Mouse (Mus musculus) activated CD4-positive, CD25-positive, alpha-beta regulatory T cell (primary cell): Measurements from ENCODE around the gene Ppp1r15a. TPM values are rescaled to one million over a fixed set of nuclear protein-coding genes. Genes with fewer than 3 reads are reported as not detected.

Experiments used
- polyA plus RNA-seq, 2 experiments: library from polyadenylated mRNA; unstranded; fragments of 100-300 nt; shearing (Covaris generic); gene quantifications; one replicate each; pipeline ENCODE4 v1.2.1; 2017

Ppp1r15a gene
- 10 to 100 TPM; 30.0 to 40.4 TPM for polyA plus RNA-seq

DNA sequence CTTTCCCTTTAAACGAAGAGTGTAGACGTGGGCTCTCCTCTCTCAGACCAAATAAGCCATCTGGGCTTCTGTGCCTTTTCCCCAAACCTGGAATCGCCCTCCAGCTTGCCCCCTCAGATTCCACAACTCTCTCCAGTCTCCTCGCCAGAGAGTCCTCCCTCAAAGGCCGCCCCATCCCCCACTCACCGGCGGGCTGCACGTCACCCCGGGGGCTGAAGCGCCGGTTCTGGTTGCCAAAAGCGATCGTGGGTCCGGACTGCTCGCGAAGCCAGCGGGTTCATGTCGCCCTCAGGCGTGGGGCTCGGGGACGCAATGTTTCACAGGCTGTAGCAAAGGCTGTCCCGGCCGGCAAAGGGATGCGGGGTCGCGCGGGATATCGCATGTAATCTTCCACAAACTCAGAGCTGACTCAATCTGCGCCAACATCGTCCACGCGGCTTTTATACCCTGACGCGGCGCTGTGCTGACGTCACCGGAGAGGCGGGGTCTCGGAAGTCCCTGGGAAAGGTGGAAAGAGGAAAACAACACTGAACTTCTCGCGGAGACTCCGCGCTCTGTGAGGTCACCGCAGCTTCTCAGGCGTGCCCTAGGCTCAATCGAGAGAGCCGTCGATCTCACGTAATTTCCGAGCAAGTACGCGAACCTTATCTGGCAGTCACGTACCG is at the start of gene Ppp1r15a, which contains the start of gene Plekha4:
TSS of gene Ppp1r15a (minus strand) at position 460 of the 665 bp plus-strand sequence.
TSS of gene Plekha4 (plus strand) at position 522 of the 665 bp plus-strand sequence.

DNA sequence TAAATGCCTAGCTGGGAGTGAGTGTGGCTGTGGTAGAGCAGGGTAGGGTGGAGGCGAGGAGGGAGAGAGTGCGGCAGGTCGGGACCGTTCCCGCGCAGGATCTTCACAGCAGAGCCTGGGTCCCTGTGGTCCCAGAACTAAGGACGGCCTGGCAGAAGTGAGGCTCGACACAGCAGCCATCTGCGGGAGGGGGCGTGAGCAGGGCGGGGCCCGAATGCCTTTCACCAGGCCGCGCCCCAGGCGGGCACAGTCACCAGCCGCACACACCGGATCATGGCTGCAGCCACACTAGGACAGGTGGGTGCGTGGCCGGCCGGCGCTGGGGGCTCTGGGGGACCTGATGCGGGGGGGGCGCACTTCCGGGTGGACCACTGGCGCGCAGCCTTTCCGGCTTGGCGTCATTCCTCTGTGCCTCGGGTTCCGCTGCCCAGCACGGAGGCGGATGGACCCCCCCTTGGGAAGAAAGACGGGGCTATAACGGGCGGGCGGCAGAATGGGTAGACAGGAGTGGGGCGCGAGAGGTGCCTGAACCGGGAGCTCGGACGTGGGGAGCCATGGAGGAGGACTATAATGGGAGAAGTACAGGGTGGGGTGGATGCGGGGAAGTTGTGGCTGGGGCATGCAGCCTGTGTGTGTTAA is 44.2 kb upstream of the Ppp1r15a start, which contains the start of gene Bcat2:
TSS of gene Bcat2 (plus strand) at position 51 of the 639 bp plus-strand sequence.

DNA sequence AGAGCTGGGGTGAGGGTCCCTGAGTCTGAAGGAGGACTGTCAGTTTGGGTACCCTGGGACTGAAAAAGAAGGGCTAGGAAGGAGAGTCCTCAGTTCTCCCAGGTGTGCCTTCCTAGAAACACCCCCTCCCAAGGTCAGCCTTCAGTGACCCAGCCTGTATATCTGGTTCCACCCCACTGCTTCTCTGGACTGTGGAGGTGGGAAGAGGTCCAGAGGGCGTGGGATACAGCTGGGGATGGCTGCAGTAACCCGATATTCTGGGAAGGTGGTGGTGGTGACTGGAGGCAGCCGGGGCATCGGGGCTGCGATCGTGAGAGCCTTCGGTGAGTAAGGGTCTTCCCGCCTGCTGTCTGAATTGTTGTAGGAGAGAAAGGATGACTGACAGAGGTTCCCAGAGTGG is 28.7 kb upstream of the Ppp1r15a start, which contains the start of gene Hsd17b14:
TSS of gene Hsd17b14 (plus strand) at position 150 of the 400 bp plus-strand sequence.

DNA sequence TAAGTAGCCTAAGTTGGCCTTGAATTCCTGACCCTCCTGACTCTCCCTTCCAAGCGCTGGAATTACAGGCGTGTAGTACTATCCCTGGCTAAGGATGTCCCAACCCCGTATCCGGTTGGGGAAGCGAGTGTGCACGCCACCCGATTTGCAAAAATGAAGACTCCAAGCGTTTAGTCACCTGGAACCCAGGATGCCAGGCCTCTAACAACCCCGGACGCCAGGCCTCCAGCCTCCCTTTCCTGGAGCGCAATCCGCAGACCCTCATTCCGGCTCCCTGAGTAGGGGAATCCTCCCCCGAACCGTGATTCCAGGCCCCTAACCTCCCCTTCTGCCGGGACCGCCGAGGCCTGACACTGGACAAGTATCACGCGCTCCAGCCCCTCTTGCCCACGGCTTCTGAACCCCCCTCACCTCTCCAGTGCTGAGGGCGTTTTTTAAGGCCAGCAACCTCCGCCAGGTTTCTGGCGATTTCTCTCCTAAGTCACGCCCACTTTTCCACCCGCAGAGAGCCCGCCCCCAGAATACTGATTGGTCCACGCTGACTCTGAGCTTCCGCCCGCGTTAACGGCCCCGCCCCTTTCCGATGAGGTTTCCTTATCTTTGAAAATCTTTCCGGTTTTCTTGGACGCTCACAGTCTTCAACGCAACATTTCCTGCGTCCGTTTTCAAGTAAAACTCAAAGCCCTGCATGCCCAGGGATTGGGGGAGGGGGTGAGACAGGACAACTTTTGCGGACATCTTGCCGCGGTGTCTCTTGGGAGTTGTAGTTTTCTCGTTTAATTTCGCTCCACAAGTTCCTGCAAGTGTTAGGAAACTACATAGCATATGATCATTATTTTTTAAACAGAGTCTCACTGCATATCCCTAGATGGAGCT is 15.9 kb downstream of the Ppp1r15a start, which contains the start of gene Nucb1:
TSS of gene Nucb1 (minus strand) at position 495 of the 876 bp plus-strand sequence.

DNA sequence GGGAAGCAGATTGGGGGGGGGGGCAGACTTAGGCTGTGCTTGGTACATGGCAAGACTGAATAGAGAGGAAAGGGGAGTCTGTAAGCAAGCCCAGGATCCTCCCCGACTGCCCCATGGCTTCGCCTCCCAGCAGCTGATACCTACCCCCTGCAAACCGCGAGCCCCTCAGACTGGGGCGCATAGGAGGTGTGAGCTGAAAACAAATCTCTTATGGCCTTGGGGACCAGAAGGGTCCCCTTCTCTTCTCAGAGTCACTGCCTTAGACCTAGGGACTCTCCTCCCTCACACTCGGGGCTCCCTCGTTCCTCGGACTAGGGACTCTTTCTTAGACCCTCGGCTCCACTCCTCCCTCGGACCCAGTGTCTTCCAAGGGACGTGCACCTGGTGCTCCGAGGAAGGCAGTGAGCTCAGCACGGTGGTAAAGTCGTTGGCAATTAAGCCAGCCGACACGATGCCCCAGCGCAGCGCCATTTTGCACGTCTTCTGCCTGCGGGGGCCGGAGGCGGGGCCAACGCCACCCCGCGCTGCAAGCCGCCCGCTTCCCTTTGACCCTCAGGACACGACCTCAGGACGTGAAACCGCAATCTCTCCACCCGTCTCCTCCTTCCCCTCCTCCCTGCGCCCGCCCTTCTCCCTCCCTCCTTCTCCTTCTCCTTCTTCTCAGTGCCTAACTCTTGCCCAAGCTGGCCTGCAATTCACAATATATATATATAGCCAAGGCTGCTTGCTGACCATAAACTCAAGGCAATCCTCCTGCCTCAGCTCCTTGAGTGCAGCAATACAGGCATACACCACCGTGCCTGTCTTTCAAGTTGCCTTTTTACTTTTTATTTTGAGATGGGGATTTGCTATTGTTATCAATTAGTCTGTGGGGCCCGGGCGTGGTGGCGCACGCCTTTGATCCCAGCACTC is 37.5 kb downstream of the Ppp1r15a start, which contains the start of gene Dhdh:
TSS of gene Dhdh (minus strand) at position 513 of the 912 bp plus-strand sequence.

DNA sequence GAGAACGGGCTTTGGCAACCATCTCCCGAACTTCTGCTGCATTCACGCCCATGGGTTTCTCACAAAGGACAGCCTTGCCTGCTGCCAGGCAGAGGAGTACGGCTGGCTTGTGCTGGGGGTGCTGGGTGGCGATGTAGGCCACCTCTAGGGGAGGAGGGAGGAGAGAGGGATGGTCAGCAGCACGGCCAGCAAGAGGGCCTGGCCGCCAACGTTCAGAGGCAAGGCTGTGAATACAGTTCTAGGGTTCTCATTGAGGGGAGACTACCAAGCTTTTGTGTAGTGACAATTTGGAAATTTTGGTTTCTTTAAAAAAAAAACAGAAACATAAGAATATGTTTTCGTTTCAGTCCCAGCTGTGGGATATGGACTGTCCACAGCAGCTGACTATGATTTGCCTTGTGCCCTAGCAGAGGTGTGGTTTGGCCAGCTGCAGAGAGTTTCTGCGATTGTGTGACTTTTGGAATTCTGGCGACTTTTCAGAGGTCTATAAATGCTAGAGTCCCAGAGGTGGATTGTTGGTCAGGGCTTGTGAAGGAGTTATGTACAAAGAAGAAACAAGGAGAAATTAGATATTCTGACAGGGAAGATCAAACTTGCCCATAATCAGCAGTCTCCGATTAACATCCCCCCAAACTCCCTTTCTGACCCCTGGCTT is 39.2 kb downstream of the Ppp1r15a start, which contains the start of gene Gm45808:
TSS of gene Gm45808 (minus strand) at position 51 of the 655 bp plus-strand sequence.

DNA sequence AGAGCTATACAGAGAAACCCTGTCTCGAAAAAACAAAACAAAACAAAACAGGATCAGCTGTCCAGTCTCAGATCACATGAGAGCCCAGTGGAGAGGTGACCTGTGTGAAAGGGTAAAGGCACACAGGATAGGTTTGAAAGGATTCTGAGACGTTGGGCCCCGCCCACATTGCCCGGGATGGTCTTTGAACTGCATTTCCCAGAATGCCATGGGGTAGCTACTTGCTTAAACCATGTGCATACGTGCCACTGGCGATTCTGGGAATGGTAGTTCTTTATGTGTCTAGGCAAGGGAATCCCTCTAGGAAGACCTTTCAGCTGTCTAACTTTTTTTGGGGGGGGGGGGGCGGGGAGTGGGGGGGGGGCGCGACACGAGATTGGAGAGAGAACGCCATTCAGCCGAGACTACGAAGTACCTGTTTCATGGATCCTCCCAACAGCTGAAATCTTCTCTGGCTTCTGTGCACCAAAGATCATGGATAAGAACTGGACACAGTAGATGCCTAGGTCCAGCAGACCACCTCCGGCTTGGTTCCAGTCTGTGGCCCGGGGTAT is 44.6 kb downstream of the Ppp1r15a start, which contains the start of gene Tulp2:
TSS of gene Tulp2 (plus strand) at position 504 of the 554 bp plus-strand sequence.

Other genes starting within 250 kb of the Ppp1r15a start
- gene Slc6a21, start 248.8 kb downstream of the Ppp1r15a start, polyA plus RNA-seq, result under 1 TPM in 1 of 2 experiments, not detected in 1; 0.28 TPM
- 10 to 100 TPM; 12.2 to 16.1 TPM for gene Trpm4, start 192.5 kb downstream of the Ppp1r15a start, polyA plus RNA-seq
- not detected for gene Hrc, start 191.0 kb downstream of the Ppp1r15a start, polyA plus RNA-seq
- gene Ppfia3, start 159.2 kb downstream of the Ppp1r15a start, polyA plus RNA-seq, result under 1 TPM; 0.12 to 0.16 TPM
- gene Lin7b, start 155.7 kb downstream of the Ppp1r15a start, polyA plus RNA-seq, result under 1 TPM in 1 of 2 experiments, not detected in 1; 0.35 TPM
- gene Snrnp70, start 130.5 kb downstream of the Ppp1r15a start, polyA plus RNA-seq, result 100 to 1,000 TPM; 204 to 218 TPM
- gene Kcna7, start 120.6 kb downstream of the Ppp1r15a start, polyA plus RNA-seq, result not detected
- gene Ntf5, start 112.6 kb downstream of the Ppp1r15a start, polyA plus RNA-seq, result 1 to 10 TPM; 1.2 to 1.4 TPM
- not detected for gene Lhb, start 105.4 kb downstream of the Ppp1r15a start, polyA plus RNA-seq
- gene Gys1, start 91.4 kb downstream of the Ppp1r15a start, polyA plus RNA-seq, result 10 to 100 TPM in 1 of 2 experiments, 1 to 10 TPM in 1; 6.3 to 11.1 TPM
- gene Ruvbl2, start 88.2 kb downstream of the Ppp1r15a start, polyA plus RNA-seq, result 10 to 100 TPM; 52.7 to 55.4 TPM
- gene Ftl1, start 66.4 kb downstream of the Ppp1r15a start, polyA plus RNA-seq, result 1,000 to 10,000 TPM; 1,818 to 2,133 TPM
- 100 to 1,000 TPM; 303 to 346 TPM for gene Bax, start 59.4 kb downstream of the Ppp1r15a start, polyA plus RNA-seq
- under 1 TPM; 0.45 to 0.88 TPM for gene Tulp2, start 44.4 kb downstream of the Ppp1r15a start, polyA plus RNA-seq
- under 1 TPM in 1 of 2 experiments, not detected in 1; 0.21 TPM for gene Gm45808, start 39.5 kb downstream of the Ppp1r15a start, polyA plus RNA-seq
- gene Dhdh, start 37.5 kb downstream of the Ppp1r15a start, polyA plus RNA-seq, result 1 to 10 TPM in 1 of 2 experiments, under 1 TPM in 1; 0.27 to 1.1 TPM
- 100 to 1,000 TPM; 193 to 285 TPM for gene Nucb1, start 15.9 kb downstream of the Ppp1r15a start, polyA plus RNA-seq
- gene Plekha4, start 62 bp upstream of the Ppp1r15a start, polyA plus RNA-seq, result under 1 TPM in 1 of 2 experiments, not detected in 1; 0.49 TPM
- under 1 TPM; 0.85 to 0.86 TPM for gene Hsd17b14, start 28.6 kb upstream of the Ppp1r15a start, polyA plus RNA-seq
- 10 to 100 TPM; 61.0 to 61.5 TPM for gene Bcat2, start 43.9 kb upstream of the Ppp1r15a start, polyA plus RNA-seq
- gene Fgf21, start 89.2 kb upstream of the Ppp1r15a start, polyA plus RNA-seq, result not detected
- under 1 TPM in 1 of 2 experiments, not detected in 1; 0.11 TPM for gene Fut1, start 91.0 kb upstream of the Ppp1r15a start, polyA plus RNA-seq
- under 1 TPM; 0.48 to 0.64 TPM for gene Izumo1, start 95.5 kb upstream of the Ppp1r15a start, polyA plus RNA-seq
- 1 to 10 TPM; 1.2 to 1.4 TPM for gene Rasip1, start 101.2 kb upstream of the Ppp1r15a start, polyA plus RNA-seq
- gene Mamstr, start 113.7 kb upstream of the Ppp1r15a start, polyA plus RNA-seq, result 1 to 10 TPM in 1 of 2 experiments, under 1 TPM in 1; 0.16 to 1.8 TPM
- gene Fut2, start 140.1 kb upstream of the Ppp1r15a start, polyA plus RNA-seq, result under 1 TPM; 0.05 to 0.23 TPM
- under 1 TPM in 1 of 2 experiments, not detected in 1; 0.30 TPM for gene Ntn5, start 157.8 kb upstream of the Ppp1r15a start, polyA plus RNA-seq
- under 1 TPM; 0.11 to 0.87 TPM for gene Sec1, start 168.1 kb upstream of the Ppp1r15a start, polyA plus RNA-seq
- gene Car11, start 173.6 kb upstream of the Ppp1r15a start, polyA plus RNA-seq, result 1 to 10 TPM; 1.4 to 2.6 TPM
- 10 to 100 TPM; 30.7 to 43.2 TPM for gene Dbp, start 178.8 kb upstream of the Ppp1r15a start, polyA plus RNA-seq
- gene Rpl18, start 189.2 kb upstream of the Ppp1r15a start, polyA plus RNA-seq, result 1,000 to 10,000 TPM; 1,404 to 2,078 TPM
- gene Sphk2, start 191.7 kb upstream of the Ppp1r15a start, polyA plus RNA-seq, result 10 to 100 TPM; 21.2 to 24.8 TPM
- gene Fam83e, start 194.9 kb upstream of the Ppp1r15a start, polyA plus RNA-seq, result under 1 TPM in 1 of 2 experiments, not detected in 1; 0.09 TPM
- gene Spaca4, start 199.5 kb upstream of the Ppp1r15a start, polyA plus RNA-seq, result not detected